Mouse (Mus musculus) limb, embryonic 15.5 days (tissue): ENCODE data around the gene Ahdc1. TPM values are rescaled to one million over a fixed set of nuclear protein-coding genes. Genes with fewer than 3 reads are reported as not detected.
A peak's percentile ranks its signal among the peaks of the same experiment; 100 is the strongest.

Experiments
- ATAC-seq: fragments of 200-750 bp; cut with Nextera tagmentation; 2 replicates; pipeline ENCODE4 v1.8.0; 2017; ENCODE audit warnings: low read depth, moderate TSS enrichment; ENCODE audit not compliant: insufficient number of reproducible peaks, low FRiP score, low TSS enrichment
- H3K27ac ChIP-seq: fragments of 300-500 bp; sonication (generic); 2 replicates; pipeline ENCODE4 v1.5.1; 2015; ENCODE audit warnings: moderate library complexity, mild to moderate bottlenecking, inconsistent platforms
- H3K27me3 ChIP-seq: fragments of 300-500 bp; sonication (generic); 2 replicates; pipeline ENCODE4 v1.6.1; 2015; ENCODE audit warnings: inconsistent platforms
- H3K36me3 ChIP-seq: fragments of 300-500 bp; sonication (generic); 2 replicates; pipeline ENCODE4 v1.6.1; 2015; ENCODE audit warnings: inconsistent platforms
- H3K4me1 ChIP-seq: fragments of 300-500 bp; sonication (generic); 2 replicates; pipeline ENCODE4 v1.6.1; 2015; ENCODE audit warnings: inconsistent platforms
- H3K4me2 ChIP-seq: fragments of 300-500 bp; sonication (generic); 2 replicates; pipeline ENCODE4 v1.6.1; 2015; ENCODE audit warnings: mild to moderate bottlenecking, inconsistent platforms
- H3K4me3 ChIP-seq: fragments of 300-500 bp; sonication (generic); 2 replicates; pipeline ENCODE4 v1.5.1; 2015; ENCODE audit warnings: mild to moderate bottlenecking, inconsistent platforms
- H3K9ac ChIP-seq: fragments of 300-500 bp; sonication (generic); 2 replicates; pipeline ENCODE4 v1.6.1; 2015; ENCODE audit warnings: inconsistent platforms
- H3K9me3 ChIP-seq: fragments of 300-500 bp; sonication (generic); 2 replicates; pipeline ENCODE4 v1.6.1; 2016; ENCODE audit warnings: inconsistent platforms
- WGBS: fragments of 180-500 bp; shearing (Covaris S2); methylation state at CpG from one replicate; pipeline ENCODE4 v1.1.7; 2015; 5-methylcytosine and 5-hydroxymethylcytosine counted together
- polyA plus RNA-seq: library from polyadenylated mRNA; unstranded; fragments of >200 nt; fragmentation: Nextera tagmentation; extraction: Ambion mirVana; gene quantifications from 2 replicates; pipeline ENCODE4 v1.2.1, GENCODE M21; 2015

The Ahdc1 gene
- polyA plus RNA-seq, 1 experiment from 2014 or later: 13.2 TPM

- H3K27ac ChIP-seq: peak overlapping the region; percentile 33; the same call in 1 of the 2 replicates
- H3K9ac ChIP-seq: no peak overlapping the region
- H3K36me3 ChIP-seq: peaks cover 62% of the 10 kb centered on the region
Observed at GRCm38 (mm10) chr4:133078947-133079346, 67.9 kb downstream of the Ahdc1 start.

GRCm38 (mm10) chr4:133079416-133080113 is 68.5 kb downstream of the Ahdc1 start:
- no peak for ATAC-seq
- WGBS: 45% methylated on average over 7 of the region's 7 CpGs
- Histone ChIP-seq H3K9me3 (no peaks in the 10 kb centered on the region), H3K36me3 (peaks cover 58% of the 10 kb centered on the region), H3K4me2 (no peak overlapping the region), H3K4me3 (no peak overlapping the region), H3K9ac (no peak overlapping the region), H3K27ac (peak overlapping the region; percentile 27; the same call in 1 of the 2 replicates), H3K27me3 (no peaks in the 10 kb centered on the region), H3K4me1 (peaks cover 42% of the 10 kb centered on the region)

More at GRCm38 (mm10) chr4:133078947-133079346, 67.9 kb downstream of the Ahdc1 start:
- no peak for ATAC-seq
- no peaks in the 10 kb centered on the region for H3K9me3 ChIP-seq
- no peak overlapping the region for H3K4me3 ChIP-seq
- H3K4me2 ChIP-seq: no peak overlapping the region
- WGBS: 56% methylated on average over 5 of the region's 5 CpGs
- no peaks in the 10 kb centered on the region for H3K27me3 ChIP-seq
- H3K4me1 ChIP-seq: peaks cover 43% of the 10 kb centered on the region

- WGBS: 89% methylated on average over 3 of the region's 3 CpGs
- no peak for ATAC-seq
- H3K9me3 ChIP-seq: no peaks in the 10 kb centered on the region
- H3K27ac ChIP-seq: no peak overlapping the region
- peaks cover 45% of the 10 kb centered on the region for H3K4me1 ChIP-seq
- no peak overlapping the region for H3K9ac ChIP-seq
- peaks cover 46% of the 10 kb centered on the region for H3K36me3 ChIP-seq
- H3K4me3 ChIP-seq: no peak overlapping the region
- no peak overlapping the region for H3K4me2 ChIP-seq
- no peaks in the 10 kb centered on the region for H3K27me3 ChIP-seq
Observed at GRCm38 (mm10) chr4:133080862-133081261, 69.8 kb downstream of the Ahdc1 start.

- no peak for ATAC-seq
- H3K9ac ChIP-seq: no peak overlapping the region
- H3K27me3 ChIP-seq: no peaks in the 10 kb centered on the region
- H3K36me3 ChIP-seq: peaks cover 33% of the 10 kb centered on the region
- no peaks in the 10 kb centered on the region for H3K9me3 ChIP-seq
- no peak overlapping the region for H3K4me3 ChIP-seq
- peak overlapping the region; percentile 51 for H3K27ac ChIP-seq
- H3K4me2 ChIP-seq: no peak overlapping the region
- 67% methylated on average over 6 of the region's 6 CpGs for WGBS
- peaks cover 55% of the 10 kb centered on the region for H3K4me1 ChIP-seq
Observed at GRCm38 (mm10) chr4:133082216-133082773, 71.2 kb downstream of the Ahdc1 start.

- 5% methylated on average over 3 of the region's 3 CpGs for WGBS
- Histone ChIP-seq H3K36me3 (peaks cover 16% of the 10 kb centered on the region), H3K27ac (peak overlapping the region; percentile 82), H3K4me1 (peaks cover 59% of the 10 kb centered on the region), H3K27me3 (no peaks in the 10 kb centered on the region), H3K4me2 (peak overlapping the region; percentile 97; the same call in 1 of the 2 replicates), H3K4me3 (peak overlapping the region; percentile 39; the same call in 1 of the 2 replicates), H3K9me3 (no peaks in the 10 kb centered on the region), H3K9ac (0 out of 2 replicates have a peak overlapping the region, but pooled peaks have one; percentile 42)
- peak; percentile 36; the same call in 1 of the 2 replicates for ATAC-seq
Observed at GRCm38 (mm10) chr4:133083991-133084861, 73.2 kb downstream of the Ahdc1 start.

GRCm38 (mm10) chr4:133085011-133085782 is 74.1 kb downstream of the Ahdc1 start:
- peaks cover 68% of the 10 kb centered on the region for H3K4me1 ChIP-seq
- no peaks in the 10 kb centered on the region for H3K9me3 ChIP-seq
- peak overlapping the region; percentile 42 for H3K9ac ChIP-seq
- no peaks in the 10 kb centered on the region for H3K27me3 ChIP-seq
- H3K4me2 ChIP-seq: peak overlapping the region; percentile 97
- peak overlapping the region; percentile 82 for H3K27ac ChIP-seq
- ATAC-seq: no peak
- peaks cover 6% of the 10 kb centered on the region for H3K36me3 ChIP-seq
- peak overlapping the region; percentile 39 for H3K4me3 ChIP-seq
- WGBS: 2% methylated on average over 53 of the region's 53 CpGs

GRCm38 (mm10) chr4:133085783-133086342 is 74.8 kb downstream of the Ahdc1 start:
- Histone ChIP-seq H3K4me1 (peaks cover 75% of the 10 kb centered on the region), H3K27ac (peak overlapping the region; percentile 82), H3K9me3 (no peaks in the 10 kb centered on the region), H3K36me3 (no peaks in the 10 kb centered on the region; the same call in 1 of the 2 replicates), H3K9ac (peak overlapping the region; percentile 42; the same call in 1 of the 2 replicates), H3K27me3 (no peaks in the 10 kb centered on the region), H3K4me2 (peak overlapping the region; percentile 97), H3K4me3 (peak overlapping the region; percentile 39; the same call in 1 of the 2 replicates)
- 13% methylated on average over 12 of the region's 12 CpGs for WGBS
- ATAC-seq: no peak

- peaks cover 83% of the 10 kb centered on the region for H3K4me1 ChIP-seq
- no peak overlapping the region for H3K9ac ChIP-seq
- no peak overlapping the region for H3K4me3 ChIP-seq
- no peak for ATAC-seq
- no peaks in the 10 kb centered on the region for H3K27me3 ChIP-seq
- peak overlapping the region; percentile 80 for H3K27ac ChIP-seq
- H3K4me2 ChIP-seq: no peak overlapping the region
- 80% methylated on average over 6 of the region's 6 CpGs for WGBS
- no peaks in the 10 kb centered on the region for H3K9me3 ChIP-seq
- H3K36me3 ChIP-seq: no peaks in the 10 kb centered on the region
Observed at GRCm38 (mm10) chr4:133087177-133087714, 76.2 kb downstream of the Ahdc1 start.

- Histone ChIP-seq H3K9me3 (no peaks in the 10 kb centered on the region), H3K4me1 (peaks cover 84% of the 10 kb centered on the region), H3K4me3 (no peak overlapping the region), H3K9ac (no peak overlapping the region), H3K36me3 (no peaks in the 10 kb centered on the region), H3K27me3 (no peaks in the 10 kb centered on the region), H3K4me2 (no peak overlapping the region), H3K27ac (peak overlapping the region; percentile 80)
- no peak for ATAC-seq
- 27% methylated on average over 8 of the region's 8 CpGs for WGBS
Observed at GRCm38 (mm10) chr4:133087835-133088234, 76.8 kb downstream of the Ahdc1 start.

- Histone ChIP-seq H3K27ac (peak overlapping the region; percentile 94), H3K27me3 (no peaks in the 10 kb centered on the region), H3K4me2 (no peak overlapping the region), H3K9ac (no peak overlapping the region), H3K4me3 (no peak overlapping the region), H3K9me3 (no peaks in the 10 kb centered on the region), H3K4me1 (peaks cover 88% of the 10 kb centered on the region), H3K36me3 (no peaks in the 10 kb centered on the region)
- ATAC-seq: no peak
- 53% methylated on average over 9 of the region's 9 CpGs for WGBS
Observed at GRCm38 (mm10) chr4:133089319-133089718, 78.3 kb downstream of the Ahdc1 start.
